Mouse (Mus musculus) erythroblast, embryonic 14.5 days (primary cell): ENCODE measurements around the gene Bcas3.

Experiments used
- GATA1 ChIP-seq: IDR thresholded peaks from 2 replicates; pipeline ENCODE4 v1.6.1; 2012; ENCODE audit warnings: low read length, inconsistent platforms, mixed read lengths
- TAL1 ChIP-seq: IDR thresholded peaks from 3 replicates; pipeline ENCODE4 v1.6.1; 2012; ENCODE audit warnings: low read length, inconsistent platforms, mixed read lengths

- TF ChIP-seq TAL1: no peak
- no peak for TF ChIP-seq GATA1
Observed at GRCm38 (mm10) chr11:85310407-85310712, 42.6 kb upstream of the Bcas3 start.
